Mouse (Mus musculus) stomach, postnatal 0 days (tissue): ENCODE results near the gene Cers2.

Experiments used
- CTCF ChIP-seq: IDR thresholded peaks from 2 replicates; pipeline ENCODE4 v1.5.1; 2016; ENCODE audit warnings: antibody characterized with exemption, low read depth, mild to moderate bottlenecking, moderate library complexity
- EP300 ChIP-seq: optimal IDR thresholded peaks from 2 replicates; pipeline ENCODE3; 2016; ENCODE audit warnings: antibody characterized with exemption

GRCm38 (mm10) chr3:95293537-95293936, 21.1 kb upstream of the Cers2 start:
- TF ChIP-seq CTCF, result no peak
- TF ChIP-seq EP300, result no peak
